Mouse (Mus musculus) lung, adult 2 months (tissue): Measurements from ENCODE around the gene Ssna1.

Source experiments
- CTCF ChIP-seq: fragments of 200-500 bp; IDR thresholded peaks from 2 replicates; pipeline ENCODE4 v1.5.1; 2011; ENCODE audit warnings: mild to moderate bottlenecking, low read length, control low read depth; ENCODE audit not compliant: insufficient read depth
- POLR2A ChIP-seq: fragments of 200-500 bp; IDR thresholded peaks from 2 replicates; pipeline ENCODE4 v1.6.1; 2011; ENCODE audit warnings: low read depth, mild to moderate bottlenecking, control low read depth, low read length, borderline replicate concordance; ENCODE audit errors: extremely low read depth

DNA sequence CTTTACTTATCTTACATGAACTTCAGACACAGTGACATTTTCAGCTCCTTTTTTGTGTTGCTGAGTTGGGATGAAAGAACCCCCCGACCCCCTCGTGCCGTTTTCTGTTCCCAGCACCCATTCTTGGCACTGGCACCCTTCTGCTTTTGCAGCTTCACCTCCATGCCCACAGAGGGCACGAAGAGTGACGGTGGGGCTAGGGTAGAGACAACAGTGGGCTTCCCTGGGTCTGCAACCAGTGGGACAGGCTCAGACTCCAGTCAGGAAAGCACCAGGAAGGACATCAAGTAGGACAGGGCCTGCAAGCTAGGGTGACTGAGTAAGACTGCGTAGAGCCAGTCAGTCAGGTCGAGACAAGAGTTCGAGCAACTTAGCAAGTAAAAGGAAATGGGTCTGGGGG, 31.9 kb downstream of the Ssna1 start:
- TF ChIP-seq CTCF (no peak), POLR2A (no peak)
